Mouse (Mus musculus) lung, postnatal 36 days (tissue): ENCODE data around the gene Prmt7.

Experiments
- DNase-seq: peaks from one replicate; pipeline ENCODE4 v3.0.0; 2022; ENCODE audit warnings: mixed read lengths

Gene Prmt7

DNA sequence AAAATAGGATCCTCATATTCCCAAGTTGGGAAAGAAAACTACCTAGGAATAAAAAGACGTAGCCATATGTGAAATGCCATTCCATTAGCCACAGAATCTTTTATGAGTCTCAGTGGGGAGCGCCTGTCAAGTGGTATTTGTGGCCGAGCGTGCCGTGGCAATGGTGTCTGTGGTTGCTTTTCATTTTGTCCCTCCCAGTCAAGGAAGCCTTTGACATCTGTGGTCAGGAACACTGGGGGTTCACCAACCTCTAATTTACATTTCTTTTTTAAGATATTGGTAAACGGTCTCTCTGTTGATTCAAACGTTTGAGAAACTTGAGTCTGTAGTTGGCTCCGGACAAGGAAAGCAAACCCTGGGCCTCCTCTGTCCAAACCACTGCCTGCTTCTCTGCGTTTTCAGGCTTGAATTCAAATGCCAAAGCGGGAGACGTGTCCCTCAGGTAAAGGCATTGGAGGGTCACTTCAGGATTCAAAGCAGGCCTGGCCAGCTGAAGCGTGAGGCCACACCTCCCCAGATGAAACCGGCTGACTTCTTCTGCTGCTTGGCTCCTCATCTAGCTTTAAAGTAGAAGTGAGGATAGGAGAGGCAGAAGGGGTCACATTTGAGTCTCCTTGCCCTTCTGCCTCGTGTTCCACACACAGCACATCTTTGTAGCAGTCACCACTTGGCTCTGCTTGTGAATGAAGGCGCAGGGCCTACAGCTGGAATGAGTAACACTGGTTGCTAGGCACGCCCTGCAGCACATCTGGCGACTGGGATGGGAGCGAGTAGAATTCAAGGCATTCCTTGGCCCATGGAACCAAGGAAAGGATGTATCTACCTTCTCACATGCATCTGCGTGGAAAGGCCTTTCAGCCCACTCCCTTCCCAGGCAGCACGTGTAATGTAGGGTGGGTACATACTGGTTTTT lies 82.0 kb downstream of the Prmt7 start:
- no peak for DNase-seq

DNA sequence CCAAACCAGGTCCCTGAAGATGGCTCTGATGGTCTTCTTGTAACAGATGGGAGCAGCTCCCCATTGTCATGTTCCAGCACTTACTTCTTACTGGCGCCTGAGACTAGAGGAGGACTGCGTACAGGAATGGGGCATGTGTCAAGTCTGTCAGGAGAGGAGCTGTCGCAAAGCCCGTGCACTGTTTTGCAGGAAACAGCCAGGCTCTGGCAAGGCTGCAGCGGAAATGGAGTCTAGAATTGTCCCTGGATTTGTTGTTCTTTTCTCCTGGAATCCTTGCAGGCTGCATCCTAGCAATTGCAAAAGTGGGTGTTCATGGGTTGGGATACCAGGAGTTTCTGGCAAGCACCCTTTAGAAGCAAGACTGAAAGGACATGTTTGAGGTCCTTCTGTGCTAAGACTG lies 87.5 kb downstream of the Prmt7 start:
- DNase-seq = peak; percentile 55

DNA sequence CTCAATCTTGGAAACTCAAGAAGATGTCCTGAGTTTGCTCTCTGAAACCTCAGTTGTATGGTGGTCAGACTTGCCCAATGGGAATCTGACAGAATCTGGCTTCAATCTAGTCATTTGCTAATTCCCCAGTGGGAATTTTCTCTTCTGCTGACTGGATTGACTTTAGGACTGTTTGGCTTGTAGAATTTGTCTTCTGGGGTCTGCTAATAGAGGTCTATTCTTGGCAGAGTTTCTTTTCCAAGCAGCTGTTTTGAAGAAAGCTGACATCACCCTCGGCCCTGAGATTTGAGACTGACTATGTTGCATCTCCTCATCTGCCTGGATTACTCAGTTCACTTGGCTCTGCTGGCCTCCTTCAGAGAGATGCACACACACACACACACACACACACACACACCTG lies 88.1 kb downstream of the Prmt7 start:
- no peak for DNase-seq

DNA sequence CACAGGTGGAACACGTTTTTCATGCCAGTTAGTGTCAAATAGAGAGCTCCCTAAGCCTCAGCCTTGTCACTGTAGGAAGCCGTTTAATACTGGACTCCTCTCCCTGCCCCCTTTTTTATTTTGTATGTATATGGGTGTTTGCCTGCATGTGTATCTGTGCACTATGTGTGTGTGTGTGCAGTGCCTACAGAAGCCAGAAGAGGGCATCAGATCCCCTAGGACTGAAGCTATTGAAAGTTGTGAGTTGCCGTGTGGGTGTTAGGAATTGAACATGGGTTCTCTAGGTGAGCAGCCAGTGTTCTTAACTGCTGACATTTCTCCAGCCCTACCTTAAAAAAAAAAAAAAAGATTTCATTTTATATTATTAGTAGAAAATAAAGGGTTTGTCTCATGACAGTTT lies 89.0 kb downstream of the Prmt7 start:
- DNase-seq = no peak

DNA sequence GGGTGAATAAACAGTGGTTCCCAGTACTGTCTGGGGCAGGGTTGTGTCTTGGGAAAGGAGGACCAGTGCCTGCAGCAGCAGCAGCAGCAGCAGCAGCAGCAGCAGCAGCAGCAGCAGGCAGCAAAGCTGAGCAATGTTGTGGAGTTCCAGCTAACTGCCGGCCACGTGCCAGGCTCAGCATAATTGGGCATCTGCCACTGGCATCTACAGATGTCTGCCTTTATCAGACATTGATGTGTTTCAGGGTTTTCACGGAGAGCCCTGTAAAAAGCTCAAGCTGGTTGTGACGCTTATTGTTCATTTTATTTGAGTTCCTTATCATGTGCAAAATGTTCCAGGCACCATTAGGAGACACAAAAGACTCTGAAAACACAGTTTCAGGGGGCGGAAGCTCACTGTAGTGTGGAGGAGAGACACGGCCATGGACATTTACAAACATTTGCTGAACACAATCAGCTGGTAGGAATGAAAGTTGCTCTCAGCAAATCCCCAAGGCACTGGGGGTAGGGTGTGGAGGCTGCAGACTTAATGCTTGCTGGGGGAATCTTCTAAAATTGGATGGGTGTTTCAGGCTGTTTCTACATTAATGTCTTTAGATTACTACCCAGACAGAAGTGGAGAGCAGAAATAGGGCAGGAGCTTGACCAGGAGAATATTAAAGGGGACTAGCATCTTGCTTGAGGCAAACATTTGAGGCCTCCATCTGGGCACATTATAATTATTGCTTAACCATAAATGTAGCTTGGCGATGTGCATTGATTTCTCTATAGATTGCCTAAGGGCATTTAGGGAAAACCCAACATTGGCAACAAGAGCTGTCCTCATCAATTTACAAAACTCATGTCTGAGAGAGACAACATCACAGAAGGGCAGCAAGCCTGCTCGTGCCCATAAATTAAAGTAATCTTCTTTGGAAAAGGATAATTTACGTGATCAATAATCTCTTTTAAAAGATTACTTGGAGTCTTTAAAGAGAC lies 90.3 kb downstream of the Prmt7 start:
- DNase-seq = no peak
